Mouse (Mus musculus): ENCODE measurements around the gene Gm28038. TPM values are rescaled to one million over a fixed set of nuclear protein-coding genes. Genes with fewer than 3 reads are reported as not detected.

The Gm28038 gene
- under 1 TPM in 1 of 2 experiments, not detected in 1; 0.91 TPM for total RNA-seq (2021)

- DNase-seq (ENCODE audit: low spot score): no peak
Observed at GRCm38 (mm10) chr2:30280743-30281142, at the start of gene Gm28038. Gm28038 (plus strand) TSS chr2:30281043.

GRCm38 (mm10) chr2:30235593-30235992 is 45.2 kb upstream of the Gm28038 start:
- intact Hi-C loops (cut with DNase I): no loop called here

More at GRCm38 (mm10) chr2:30280743-30281142, at the start of gene Gm28038:
- intact Hi-C loops (cut with DNase I): no loop called here

GRCm38 (mm10) chr2:30236426-30237198 is 44.2 kb upstream of the Gm28038 start:
- DNase-seq (ENCODE audit: low spot score): no peak

More at GRCm38 (mm10) chr2:30235593-30235992, 45.2 kb upstream of the Gm28038 start:
- DNase-seq (ENCODE audit: low spot score): no peak

GRCm38 (mm10) chr2:30237199-30237880 is 43.5 kb upstream of the Gm28038 start, which contains the start of gene Lrrc8a:
Lrrc8a (plus strand) TSS chr2:30237715.
- intact Hi-C loops (cut with DNase I): loop anchor here (1.0 to 2.0 kb wide), 3 partner anchors 32 to 59 kb away; partner anchors contain the start of genes Kyat1 and Spout1

More at GRCm38 (mm10) chr2:30236426-30237198, 44.2 kb upstream of the Gm28038 start:
- intact Hi-C loops (cut with DNase I): loop anchor here (1.0 to 2.0 kb wide), 3 partner anchors 31 to 58 kb away; partner anchors contain the start of genes Kyat1 and Spout1

GRCm38 (mm10) chr2:30237881-30238280 is 43.0 kb upstream of the Gm28038 start:
- no peak for DNase-seq (ENCODE audit: low spot score)
- intact Hi-C loops (cut with DNase I): loop anchor here (1.0 to 2.0 kb wide), 3 partner anchors 32 to 59 kb away; partner anchors contain the start of genes Kyat1 and Spout1

More at GRCm38 (mm10) chr2:30237199-30237880, 43.5 kb upstream of the Gm28038 start, which contains the start of gene Lrrc8a:
- peak; percentile 100 for DNase-seq (ENCODE audit: low spot score)

- intact Hi-C loops (cut with DNase I): no loop called here
- DNase-seq (ENCODE audit: low spot score): no peak
Observed at GRCm38 (mm10) chr2:30238906-30239465, 41.9 kb upstream of the Gm28038 start.

GRCm38 (mm10) chr2:30239777-30240176 is 41.1 kb upstream of the Gm28038 start:
- DNase-seq (ENCODE audit: low spot score): peak; percentile 71
- intact Hi-C loops (cut with DNase I): no loop called here

GRCm38 (mm10) chr2:30240267-30240666 is 40.6 kb upstream of the Gm28038 start, which contains the start of gene Gm28035:
Gm28035 (plus strand) TSS chr2:30240567.
- intact Hi-C loops (cut with DNase I): no loop called here

GRCm38 (mm10) chr2:30242509-30242908 is 38.3 kb upstream of the Gm28038 start:
- DNase-seq (ENCODE audit: low spot score): peak; percentile 83
- intact Hi-C loops (cut with DNase I): loop anchor here (1.0 kb wide), 1 partner anchor 21 kb away; no protein-coding TSS in a partner anchor

More at GRCm38 (mm10) chr2:30240267-30240666, 40.6 kb upstream of the Gm28038 start, which contains the start of gene Gm28035:
- no peak for DNase-seq (ENCODE audit: low spot score)

GRCm38 (mm10) chr2:30243391-30243790 is 37.5 kb upstream of the Gm28038 start:
- intact Hi-C loops (cut with DNase I): no loop called here
- no peak for DNase-seq (ENCODE audit: low spot score)

- intact Hi-C loops (cut with DNase I): loop anchor here (2.0 kb wide), 1 partner anchor 14 kb away; no protein-coding TSS in a partner anchor
- DNase-seq (ENCODE audit: low spot score): no peak
Observed at GRCm38 (mm10) chr2:30244595-30245178, 36.2 kb upstream of the Gm28038 start.

GRCm38 (mm10) chr2:30247036-30247435 is 33.8 kb upstream of the Gm28038 start:
- intact Hi-C loops (cut with DNase I): no loop called here
- no peak for DNase-seq (ENCODE audit: low spot score)

GRCm38 (mm10) chr2:30247681-30248080 is 33.2 kb upstream of the Gm28038 start:
- DNase-seq (ENCODE audit: low spot score): no peak
- intact Hi-C loops (cut with DNase I): no loop called here

GRCm38 (mm10) chr2:30249182-30249581 is 31.7 kb upstream of the Gm28038 start:
- intact Hi-C loops (cut with DNase I): no loop called here
- DNase-seq (ENCODE audit: low spot score): no peak

GRCm38 (mm10) chr2:30250166-30251128 is 30.4 kb upstream of the Gm28038 start:
- no peak for DNase-seq (ENCODE audit: low spot score)
- intact Hi-C loops (cut with DNase I): no loop called here

- intact Hi-C loops (cut with DNase I): no loop called here
- DNase-seq (ENCODE audit: low spot score): no peak
Observed at GRCm38 (mm10) chr2:30251417-30252104, 29.3 kb upstream of the Gm28038 start.

- no peak for DNase-seq (ENCODE audit: low spot score)
Observed at GRCm38 (mm10) chr2:30252521-30252920, 28.3 kb upstream of the Gm28038 start.

GRCm38 (mm10) chr2:30253809-30254208 is 27.0 kb upstream of the Gm28038 start:
- intact Hi-C loops (cut with DNase I): no loop called here

More at GRCm38 (mm10) chr2:30252521-30252920, 28.3 kb upstream of the Gm28038 start:
- intact Hi-C loops (cut with DNase I): no loop called here

More at GRCm38 (mm10) chr2:30253809-30254208, 27.0 kb upstream of the Gm28038 start:
- no peak for DNase-seq (ENCODE audit: low spot score)
